Mouse (Mus musculus): ENCODE results near the gene Myt1l.

The Myt1l gene

GRCm38 (mm10) chr12:29712795-29713721 is 184.9 kb downstream of the Myt1l start:
- DNase-seq (ENCODE audit: low read depth in 2 of 2, low spot score in 2 of 2): no peak

- no peak for DNase-seq (ENCODE audit: low read depth in 2 of 2, low spot score in 2 of 2)
Observed at GRCm38 (mm10) chr12:29723722-29724338, 195.6 kb downstream of the Myt1l start.

DNA sequence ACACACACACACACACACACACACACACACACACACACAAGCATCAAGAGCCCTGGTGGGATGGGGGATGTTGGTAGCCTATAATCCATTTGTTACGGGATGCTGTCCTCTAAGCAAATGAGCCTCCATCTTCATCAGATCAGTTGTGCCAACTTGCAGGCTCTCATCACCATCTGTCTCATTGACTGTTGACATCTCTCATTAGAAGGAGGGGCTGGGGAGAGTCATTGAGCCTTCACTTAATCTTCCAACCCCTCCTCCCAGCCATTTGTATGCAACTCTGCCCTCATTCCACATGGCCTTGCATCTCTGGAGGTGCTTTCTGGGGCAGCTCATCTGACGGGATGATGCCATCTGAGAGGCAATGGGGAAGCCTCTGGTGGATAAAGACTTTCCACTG is 200.1 kb downstream of the Myt1l start:
- DNase-seq (ENCODE audit: low read depth in 2 of 2, low spot score in 2 of 2): no peak

DNA sequence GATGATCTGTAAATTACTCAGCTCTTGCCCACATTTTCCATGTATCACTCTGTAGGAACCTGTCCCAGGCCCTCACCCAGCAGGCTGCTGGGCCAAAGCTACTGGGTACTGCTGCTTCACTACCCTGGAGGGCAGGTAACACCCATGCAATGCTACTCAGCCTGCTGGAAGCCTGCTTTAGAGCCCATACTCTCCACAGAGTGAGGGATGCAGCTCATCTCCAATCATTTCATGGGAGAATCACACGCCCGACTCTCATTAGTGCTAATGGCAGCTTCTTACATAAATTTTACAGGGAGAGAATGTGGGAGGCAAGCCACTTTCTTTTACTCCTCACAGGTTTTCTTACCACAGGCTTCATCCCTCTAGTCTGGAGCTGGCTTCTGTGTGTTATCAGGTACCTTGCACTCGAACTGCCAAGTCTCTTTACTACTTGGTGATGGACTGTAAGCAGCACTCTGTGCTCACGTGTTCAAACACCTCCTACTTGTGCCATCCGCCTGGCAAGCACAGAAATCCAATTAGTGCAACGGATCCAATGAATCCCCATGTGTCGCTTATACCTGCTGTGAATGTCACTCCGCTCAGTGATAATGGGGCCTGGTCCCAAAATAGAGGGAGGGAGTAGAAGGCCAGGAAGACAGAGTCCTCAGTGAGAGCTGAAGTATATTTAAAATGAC is 212.3 kb downstream of the Myt1l start:
- no peak for DNase-seq (ENCODE audit: low read depth in 2 of 2, low spot score in 2 of 2)

DNA sequence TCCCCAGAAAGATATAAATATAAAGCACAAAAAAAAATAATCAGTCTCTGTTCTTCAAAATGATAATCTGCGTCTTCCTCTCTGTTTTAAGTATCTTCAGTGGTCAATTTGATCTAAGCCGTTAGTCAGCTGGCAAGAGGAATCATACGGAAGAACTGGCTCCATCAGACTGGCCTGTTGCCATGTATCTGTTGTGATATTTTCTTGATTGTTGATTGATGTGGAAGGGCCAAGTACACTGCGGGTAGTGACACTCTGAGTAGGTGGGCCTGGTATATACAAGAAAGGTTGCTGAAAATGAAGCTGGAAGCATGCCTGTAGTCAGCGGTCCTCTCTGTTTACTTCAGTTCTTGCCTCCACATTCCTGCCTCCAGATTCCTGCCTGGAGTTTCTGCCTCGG is 213.0 kb downstream of the Myt1l start:
- no peak for DNase-seq (ENCODE audit: low read depth in 2 of 2, low spot score in 2 of 2)

GRCm38 (mm10) chr12:29750604-29751128 is 222.5 kb downstream of the Myt1l start:
- no peak for DNase-seq (ENCODE audit: low read depth in 2 of 2, low spot score in 2 of 2)

- no peak for DNase-seq (ENCODE audit: low read depth in 2 of 2, low spot score in 2 of 2)
Observed at GRCm38 (mm10) chr12:29755086-29755871, 227.1 kb downstream of the Myt1l start.

- no peak for DNase-seq (ENCODE audit: low read depth in 2 of 2, low spot score in 2 of 2)
Observed at GRCm38 (mm10) chr12:29755872-29756265, 227.7 kb downstream of the Myt1l start.

DNA sequence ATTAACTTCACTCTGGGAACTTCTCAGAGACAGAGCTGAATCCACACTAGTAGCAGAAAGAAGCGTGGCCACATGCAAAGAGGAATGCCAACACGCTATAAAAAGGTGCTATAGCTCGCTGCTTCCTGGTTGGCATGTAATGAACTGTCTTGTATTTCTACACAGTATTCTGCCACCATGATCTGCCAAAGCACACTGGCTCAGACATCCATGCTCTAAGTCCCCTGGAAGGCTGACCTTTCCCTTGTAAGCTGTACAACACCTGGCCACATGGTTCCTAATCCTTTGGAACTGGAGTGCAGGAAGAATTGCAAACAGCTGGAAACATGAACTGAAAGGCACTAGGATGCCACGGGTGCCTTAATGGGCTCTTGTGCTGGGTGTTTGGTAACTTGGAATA is 232.4 kb downstream of the Myt1l start:
- DNase-seq (ENCODE audit: low read depth in 2 of 2, low spot score in 2 of 2): no peak

DNA sequence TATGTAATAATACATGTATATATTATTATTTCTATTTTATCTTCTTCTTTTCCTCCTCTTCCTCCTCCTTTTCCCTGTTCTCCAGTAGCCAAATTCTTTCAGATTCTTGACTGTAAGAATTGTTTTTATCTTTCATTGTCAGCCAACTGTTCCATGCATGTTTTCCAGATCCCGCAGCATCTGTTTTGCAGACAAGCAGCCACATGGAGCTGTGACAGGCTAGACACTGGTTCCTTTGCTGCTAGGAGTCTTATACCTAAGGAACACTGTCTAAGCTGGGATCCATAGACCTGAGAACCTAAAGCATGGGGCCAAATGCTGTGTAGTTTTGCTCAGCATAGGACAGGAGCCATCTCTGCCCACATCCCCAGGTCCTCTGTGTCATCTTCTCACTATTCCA is 238.0 kb downstream of the Myt1l start:
- DNase-seq (ENCODE audit: low read depth in 2 of 2, low spot score in 2 of 2): no peak

GRCm38 (mm10) chr12:29771791-29772190 is 243.6 kb downstream of the Myt1l start:
- DNase-seq (ENCODE audit: low read depth in 2 of 2, low spot score in 2 of 2): no peak

DNA sequence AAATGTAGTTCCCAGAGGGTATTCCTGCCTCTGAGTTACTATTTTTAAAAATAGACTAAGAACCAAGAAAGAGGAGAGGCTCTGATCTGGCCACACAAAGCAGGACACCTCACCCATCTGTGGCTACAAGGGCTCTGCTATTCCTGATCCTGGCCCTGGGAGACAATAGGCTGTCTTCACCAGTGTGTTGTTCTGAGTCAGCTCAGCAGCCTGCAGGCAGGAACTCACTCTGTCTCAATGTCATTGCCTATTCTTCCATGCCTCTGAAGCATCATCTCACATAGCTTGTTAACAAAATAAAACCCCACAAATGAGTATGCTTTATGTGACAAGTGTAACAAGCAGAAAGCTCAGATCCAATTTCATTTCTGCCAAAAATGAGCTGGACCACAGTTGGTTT is 244.2 kb downstream of the Myt1l start:
- no peak for DNase-seq (ENCODE audit: low read depth in 2 of 2, low spot score in 2 of 2)

DNA sequence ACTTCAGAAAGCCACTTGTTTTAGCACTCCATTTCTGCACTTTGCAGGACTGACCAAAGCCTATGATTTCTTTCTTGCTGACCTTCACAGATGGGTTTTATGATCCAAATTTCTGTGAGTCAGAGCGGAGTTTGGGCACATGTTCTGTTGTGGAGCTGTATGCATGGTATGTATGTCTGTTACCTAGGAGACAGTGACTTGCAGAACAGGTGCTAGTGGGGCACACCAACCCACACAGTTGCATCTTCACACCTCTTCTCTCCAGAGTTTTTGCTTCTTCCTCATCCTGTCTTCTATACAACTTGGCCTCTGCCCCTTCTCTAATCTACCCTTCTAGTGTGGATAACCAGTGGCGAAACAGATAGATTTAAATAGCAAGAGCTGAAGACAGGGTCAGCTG is 250.7 kb downstream of the Myt1l start:
- DNase-seq (ENCODE audit: low read depth in 2 of 2, low spot score in 2 of 2): no peak

DNA sequence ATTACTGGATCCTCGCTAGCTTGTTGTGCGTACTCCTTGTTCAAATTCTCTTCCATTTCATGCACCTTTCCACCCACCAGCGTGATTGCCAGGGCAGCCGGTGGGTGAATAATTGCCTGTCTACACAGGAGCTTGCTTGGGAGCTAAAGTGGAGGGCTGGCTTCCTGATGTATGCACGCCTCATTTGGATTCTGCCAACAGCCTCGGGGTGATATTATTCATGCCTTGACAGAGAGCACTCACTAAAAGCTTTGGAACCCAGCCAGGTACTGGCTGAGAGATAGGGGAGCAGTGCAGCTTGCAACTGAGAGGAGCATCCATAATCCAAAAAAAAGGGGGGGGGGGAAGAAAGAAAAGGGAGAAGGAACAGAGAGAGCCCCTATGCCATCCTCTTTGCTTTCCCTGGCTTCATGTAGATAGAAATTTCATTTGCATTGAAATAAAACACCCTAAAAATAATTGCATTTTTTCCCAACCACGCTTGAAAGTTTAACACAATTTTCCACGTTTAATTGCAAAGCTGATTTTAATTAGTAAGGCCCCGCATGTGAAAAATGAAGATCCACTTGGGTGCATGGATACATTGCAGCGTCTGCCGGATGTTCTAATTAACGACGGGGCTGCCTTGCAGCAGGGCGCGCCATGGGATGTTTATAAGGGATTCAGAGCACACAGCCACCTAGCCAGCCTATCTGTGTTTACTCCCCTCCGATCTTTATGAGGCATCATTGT is 261.3 kb downstream of the Myt1l start:
- DNase-seq (ENCODE audit: low read depth in 2 of 2, low spot score in 2 of 2): no peak

GRCm38 (mm10) chr12:29790051-29790386 is 261.8 kb downstream of the Myt1l start:
- DNase-seq (ENCODE audit: low read depth in 2 of 2, low spot score in 2 of 2): no peak

DNA sequence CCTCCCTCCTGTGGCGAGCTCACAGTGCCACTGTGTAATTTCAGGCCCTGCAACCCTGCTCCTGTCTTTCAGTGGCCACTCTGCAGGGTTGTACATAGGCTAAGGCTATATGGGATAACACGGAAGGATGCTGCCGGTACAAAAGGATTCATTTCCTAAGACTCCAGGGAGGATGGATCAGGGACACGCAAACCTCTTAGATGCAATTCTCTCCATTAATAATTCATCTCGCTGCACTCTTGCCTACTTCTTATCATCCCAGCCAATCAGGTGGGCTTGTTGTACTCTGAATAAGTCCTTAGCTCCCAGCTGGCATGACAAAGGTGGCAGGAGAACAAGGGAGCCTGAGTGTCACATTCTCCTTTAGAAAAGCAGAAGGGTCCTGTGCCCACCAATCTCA is 264.8 kb downstream of the Myt1l start:
- DNase-seq (ENCODE audit: low read depth in 2 of 2, low spot score in 2 of 2): no peak

DNA sequence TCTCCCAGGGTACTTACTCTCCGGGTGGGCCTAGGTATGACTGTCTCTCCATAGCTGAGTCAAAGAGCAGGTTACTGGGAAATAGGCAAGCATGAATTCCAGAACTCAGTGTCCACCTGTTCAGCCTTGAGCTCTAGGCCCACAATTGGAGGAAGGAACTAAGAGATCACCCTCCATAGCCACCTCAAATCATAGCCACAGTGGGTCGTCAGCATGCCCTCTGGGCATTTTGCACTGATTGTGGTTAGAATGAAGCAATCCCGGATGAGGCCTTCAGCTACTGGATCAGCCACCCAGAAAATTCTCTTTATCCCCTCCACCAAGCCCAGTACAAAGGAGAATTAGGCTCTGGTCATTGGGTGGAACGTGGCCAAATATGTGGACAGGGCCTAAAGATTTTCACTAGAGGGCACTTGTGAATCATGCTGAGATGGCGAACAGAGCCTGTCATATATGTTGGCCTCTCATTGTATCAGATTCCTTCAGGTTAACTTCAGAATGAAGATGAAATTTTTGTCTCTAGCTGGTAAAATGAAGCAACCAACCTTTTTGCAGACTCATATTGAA is 267.0 kb downstream of the Myt1l start:
- DNase-seq (ENCODE audit: low read depth in 2 of 2, low spot score in 2 of 2): no peak

GRCm38 (mm10) chr12:29798595-29799391 is 270.6 kb downstream of the Myt1l start:
- no peak for DNase-seq (ENCODE audit: low read depth in 2 of 2, low spot score in 2 of 2)

GRCm38 (mm10) chr12:29806415-29806814 is 278.2 kb downstream of the Myt1l start:
- DNase-seq (ENCODE audit: low read depth in 2 of 2, low spot score in 2 of 2): no peak
